Mouse (Mus musculus): ENCODE data around the gene Iqschfp. TPM values are rescaled to one million over a fixed set of nuclear protein-coding genes. Genes with fewer than 3 reads are reported as not detected.
A peak's percentile ranks its signal among the peaks of the same experiment; 100 is the strongest.

The Iqschfp gene
- polyA plus RNA-seq, 1 experiment, result 7.6 TPM

GRCm38 (mm10) chr3:68045475-68046416, 153.7 kb downstream of the Iqschfp start:
- peak; percentile 79; the same call in 1 of the 2 replicates for TF ChIP-seq CTCF (IDR thresholded peaks at IDR 0.05; ENCODE audit: borderline replicate concordance, extremely low read depth, insufficient read depth, insufficient read length)
- TF ChIP-seq POLR2A (IDR thresholded peaks at IDR 0.05; ENCODE audit: borderline replicate concordance, extremely low read depth, insufficient read depth, insufficient read length, poor library complexity, severe bottlenecking), result no peak
- peak; percentile 88 for DNase-seq (ENCODE audit: low read depth)

GRCm38 (mm10) chr3:68053538-68053937, 161.5 kb downstream of the Iqschfp start:
- TF ChIP-seq POLR2A (IDR thresholded peaks at IDR 0.05; ENCODE audit: borderline replicate concordance, extremely low read depth, insufficient read depth, insufficient read length, poor library complexity, severe bottlenecking) (no peak), CTCF (IDR thresholded peaks at IDR 0.05; ENCODE audit: borderline replicate concordance, extremely low read depth, insufficient read depth, insufficient read length) (peak; percentile 28; the same call in 1 of the 2 replicates)
- peak; percentile 63 for DNase-seq (ENCODE audit: low read depth)

GRCm38 (mm10) chr3:68055071-68055470, 163.0 kb downstream of the Iqschfp start:
- DNase-seq (ENCODE audit: low read depth), result no peak
- no peak for TF ChIP-seq POLR2A (IDR thresholded peaks at IDR 0.05; ENCODE audit: borderline replicate concordance, extremely low read depth, insufficient read depth, insufficient read length, poor library complexity, severe bottlenecking)
- TF ChIP-seq CTCF (IDR thresholded peaks at IDR 0.05; ENCODE audit: borderline replicate concordance, extremely low read depth, insufficient read depth, insufficient read length), result no peak

GRCm38 (mm10) chr3:68056373-68057275, 164.6 kb downstream of the Iqschfp start:
- DNase-seq (ENCODE audit: low read depth), result peak; percentile 82
- peak; percentile 87 for TF ChIP-seq CTCF (IDR thresholded peaks at IDR 0.05; ENCODE audit: borderline replicate concordance, extremely low read depth, insufficient read depth, insufficient read length)
- no peak for TF ChIP-seq POLR2A (IDR thresholded peaks at IDR 0.05; ENCODE audit: borderline replicate concordance, extremely low read depth, insufficient read depth, insufficient read length, poor library complexity, severe bottlenecking)

GRCm38 (mm10) chr3:68059162-68059800, 167.2 kb downstream of the Iqschfp start:
- peak; percentile 72 for DNase-seq (ENCODE audit: low read depth)
- TF ChIP-seq CTCF (IDR thresholded peaks at IDR 0.05; ENCODE audit: borderline replicate concordance, extremely low read depth, insufficient read depth, insufficient read length), result peak; percentile 79; the same call in 1 of the 2 replicates
- TF ChIP-seq POLR2A (IDR thresholded peaks at IDR 0.05; ENCODE audit: borderline replicate concordance, extremely low read depth, insufficient read depth, insufficient read length, poor library complexity, severe bottlenecking), result no peak

- DNase-seq (ENCODE audit: low read depth), result peak; percentile 53
Observed at GRCm38 (mm10) chr3:68064731-68065130, 172.7 kb downstream of the Iqschfp start, which contains the start of gene Schip1. Gene Schip1 (plus strand): TSS chr3:68064802.

GRCm38 (mm10) chr3:68071395-68072386, 179.7 kb downstream of the Iqschfp start:
- no peak for TF ChIP-seq CTCF (IDR thresholded peaks at IDR 0.05; ENCODE audit: borderline replicate concordance, extremely low read depth, insufficient read depth, insufficient read length)
- TF ChIP-seq POLR2A (IDR thresholded peaks at IDR 0.05; ENCODE audit: borderline replicate concordance, extremely low read depth, insufficient read depth, insufficient read length, poor library complexity, severe bottlenecking), result no peak
- peak; percentile 97 for DNase-seq (ENCODE audit: low read depth)

More at GRCm38 (mm10) chr3:68064731-68065130, 172.7 kb downstream of the Iqschfp start, which contains the start of gene Schip1:
- no peak for TF ChIP-seq CTCF (IDR thresholded peaks at IDR 0.05; ENCODE audit: borderline replicate concordance, extremely low read depth, insufficient read depth, insufficient read length)
- no peak for TF ChIP-seq POLR2A (IDR thresholded peaks at IDR 0.05; ENCODE audit: borderline replicate concordance, extremely low read depth, insufficient read depth, insufficient read length, poor library complexity, severe bottlenecking)

GRCm38 (mm10) chr3:68077406-68077805, 185.4 kb downstream of the Iqschfp start:
- TF ChIP-seq POLR2A (IDR thresholded peaks at IDR 0.05; ENCODE audit: borderline replicate concordance, extremely low read depth, insufficient read depth, insufficient read length, poor library complexity, severe bottlenecking) (no peak), CTCF (IDR thresholded peaks at IDR 0.05; ENCODE audit: borderline replicate concordance, extremely low read depth, insufficient read depth, insufficient read length) (no peak)
- no peak for DNase-seq (ENCODE audit: low read depth)

- no peak for DNase-seq (ENCODE audit: low read depth)
- TF ChIP-seq CTCF (IDR thresholded peaks at IDR 0.05; ENCODE audit: borderline replicate concordance, extremely low read depth, insufficient read depth, insufficient read length) (no peak), POLR2A (IDR thresholded peaks at IDR 0.05; ENCODE audit: borderline replicate concordance, extremely low read depth, insufficient read depth, insufficient read length, poor library complexity, severe bottlenecking) (no peak)
Observed at GRCm38 (mm10) chr3:68085024-68085423, 193.0 kb downstream of the Iqschfp start.

All from brain, embryonic 14.5 days (tissue).